Mouse (Mus musculus) bone marrow, adult 2 months (tissue): ENCODE measurements around the gene Cbx1. TPM values are rescaled to one million over a fixed set of nuclear protein-coding genes. Genes with fewer than 3 reads are reported as not detected.
"Not testable (repeated sequence)": the region's sequence is repeated elsewhere in the genome, so short reads cannot be mapped to it uniquely, and the experiment has no call there.

Experiments used
- H3K27ac ChIP-seq: fragments of 200-500 bp; 2 replicates; pipeline ENCODE4 v1.5.1; 2012; ENCODE audit warnings: low read depth, mild to moderate bottlenecking, control low read depth, inconsistent platforms, low read length; ENCODE audit not compliant: control insufficient read depth, poor library complexity, insufficient read depth
- H3K4me1 ChIP-seq: fragments of 200-500 bp; 2 replicates; pipeline ENCODE4 v1.6.1; 2011; ENCODE audit warnings: low read length; ENCODE audit not compliant: control insufficient read depth, insufficient read depth
- H3K4me3 ChIP-seq: fragments of 200-500 bp; replicated peaks from 2 replicates; pipeline ENCODE3; 2011; ENCODE audit warnings: mild to moderate bottlenecking, low read depth, low read length, control low read depth; ENCODE audit not compliant: control insufficient read depth
- CTCF ChIP-seq: fragments of 200-500 bp; IDR thresholded peaks from 2 replicates; pipeline ENCODE4 v1.5.1; 2011; ENCODE audit warnings: low read length, control low read depth; ENCODE audit not compliant: control insufficient read depth, insufficient read depth
- POLR2A ChIP-seq: fragments of 200-500 bp; IDR thresholded peaks from 2 replicates; pipeline ENCODE4 v1.6.1; 2011; ENCODE audit warnings: low read depth, mild to moderate bottlenecking, control low read depth, low read length, borderline replicate concordance; ENCODE audit not compliant: control insufficient read depth
- WGBS: fragments of 180-500 bp; shearing (Covaris S2); methylation state at CpG from one replicate; pipeline ENCODE4 v1.1.7; 2018; 5-methylcytosine and 5-hydroxymethylcytosine counted together
- polyA plus RNA-seq: library from polyadenylated mRNA; stranded (reverse); fragments of >200 nt; gene quantifications from 2 replicates; pipeline ENCODE4 v1.2.4, GENCODE M21; 2011; ENCODE audit warnings: low replicate concordance; ENCODE audit not compliant: missing spikeins, insufficient read depth, insufficient read length

Gene Cbx1
- polyA plus RNA-seq, 1 experiment: 60.2 TPM

DNA sequence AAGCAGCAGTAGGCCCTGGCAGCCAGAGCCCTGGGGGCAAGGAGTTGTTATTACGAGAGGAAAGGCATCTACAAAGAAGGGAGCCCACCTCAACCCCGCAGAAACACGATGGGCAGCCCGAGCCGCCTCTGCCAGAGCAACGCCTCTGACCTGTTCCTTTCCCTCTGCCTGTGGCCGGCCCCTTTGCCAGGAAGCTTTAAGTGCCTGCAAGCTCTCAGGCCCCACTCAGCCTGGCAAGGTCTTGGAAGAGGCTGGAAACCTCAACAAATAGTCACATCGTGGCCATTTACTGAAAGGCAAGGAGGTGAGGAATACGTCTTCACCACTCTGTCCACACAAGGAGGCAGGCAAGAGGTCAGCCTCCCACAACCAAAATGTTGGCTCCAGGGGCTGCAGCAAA lies 20.7 kb upstream of the Cbx1 start:
- no peak for TF ChIP-seq CTCF
- TF ChIP-seq POLR2A: no peak
- H3K4me1 ChIP-seq: peaks cover 3% of the 10 kb centered on the region; the same call in 1 of the 2 replicates
- WGBS: 81% methylated on average over 9 of the region's 9 CpGs
- no peak overlapping the region for H3K4me3 ChIP-seq
- H3K27ac ChIP-seq: no peak overlapping the region

DNA sequence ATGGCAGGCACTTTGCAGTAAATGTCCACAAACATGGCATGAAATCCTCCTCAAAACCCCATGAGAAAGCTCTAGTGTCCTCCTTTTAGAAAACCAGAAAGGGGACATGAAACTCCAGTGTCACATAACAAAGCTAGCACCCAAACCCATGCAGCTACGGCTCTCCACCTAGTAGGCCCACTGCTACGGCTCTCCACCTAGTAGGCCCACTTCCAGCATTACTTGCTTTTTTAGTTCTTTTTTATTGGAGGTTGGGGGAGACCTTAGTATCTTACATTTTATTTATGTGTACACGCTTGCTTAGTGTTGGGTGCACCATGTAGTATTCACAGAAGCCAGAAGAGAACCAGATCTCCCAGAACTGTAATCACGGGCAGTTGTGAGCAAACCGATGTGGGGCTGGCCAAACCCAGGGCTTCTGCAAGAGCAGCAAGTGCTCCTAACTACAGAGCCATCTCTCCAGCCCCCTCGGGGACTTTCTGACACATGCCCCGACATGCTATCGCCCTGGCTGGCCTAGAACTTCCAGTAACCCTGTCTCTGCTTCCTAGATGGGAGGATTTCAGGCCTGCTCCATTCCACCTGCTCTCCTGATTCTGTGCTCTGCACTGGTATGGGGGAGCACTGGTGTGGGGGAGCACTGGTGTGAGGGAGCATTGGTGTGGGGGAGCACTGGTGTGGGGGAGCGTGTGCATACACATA lies 17.5 kb upstream of the Cbx1 start:
- TF ChIP-seq CTCF (no peak), POLR2A (no peak)
- H3K4me3 ChIP-seq: no peak overlapping the region

GRCm38 (mm10) chr11:96772413-96772812 lies 16.5 kb upstream of the Cbx1 start:
- Histone ChIP-seq H3K4me3 (peak overlapping the region; percentile 38), H3K27ac (peak overlapping the region; percentile 23; the same call in 1 of the 2 replicates), H3K4me1 (no peaks in the 10 kb centered on the region; the same call in 1 of the 2 replicates)
- TF ChIP-seq POLR2A (no peak), CTCF (no peak)
- 71% methylated on average over 9 of the region's 9 CpGs for WGBS

More for the DNA sequence above, 17.5 kb upstream of the Cbx1 start:
- H3K4me1 ChIP-seq: no peaks in the 10 kb centered on the region; the same call in 1 of the 2 replicates
- H3K27ac ChIP-seq: no peak overlapping the region
- WGBS: 88% methylated on average over 9 of the region's 9 CpGs

- WGBS: 60% methylated on average over 3 of the region's 3 CpGs
- TF ChIP-seq CTCF: no peak
- Histone ChIP-seq H3K4me1 (no peaks in the 10 kb centered on the region; the same call in 1 of the 2 replicates), H3K27ac (no peak overlapping the region), H3K4me3 (no peak overlapping the region)
These were observed 14.4 kb upstream of the Cbx1 start for GRCm38 (mm10) chr11:96774536-96774935.

GRCm38 (mm10) chr11:96775063-96775462 lies 13.9 kb upstream of the Cbx1 start:
- WGBS: 90% methylated on average over 8 of the region's 8 CpGs
- H3K4me1 ChIP-seq: no peaks in the 10 kb centered on the region; the same call in 1 of the 2 replicates
- no peak overlapping the region for H3K4me3 ChIP-seq
- no peak overlapping the region for H3K27ac ChIP-seq
- TF ChIP-seq CTCF (no peak), POLR2A (no peak)

- Histone ChIP-seq H3K27ac (no peak overlapping the region), H3K4me1 (no peaks in the 10 kb centered on the region; the same call in 1 of the 2 replicates), H3K4me3 (no peak overlapping the region)
- WGBS: 65% methylated on average over 7 of the region's 7 CpGs
- TF ChIP-seq POLR2A (no peak), CTCF (no peak)
These were observed 13.3 kb upstream of the Cbx1 start for GRCm38 (mm10) chr11:96775665-96776064.

DNA sequence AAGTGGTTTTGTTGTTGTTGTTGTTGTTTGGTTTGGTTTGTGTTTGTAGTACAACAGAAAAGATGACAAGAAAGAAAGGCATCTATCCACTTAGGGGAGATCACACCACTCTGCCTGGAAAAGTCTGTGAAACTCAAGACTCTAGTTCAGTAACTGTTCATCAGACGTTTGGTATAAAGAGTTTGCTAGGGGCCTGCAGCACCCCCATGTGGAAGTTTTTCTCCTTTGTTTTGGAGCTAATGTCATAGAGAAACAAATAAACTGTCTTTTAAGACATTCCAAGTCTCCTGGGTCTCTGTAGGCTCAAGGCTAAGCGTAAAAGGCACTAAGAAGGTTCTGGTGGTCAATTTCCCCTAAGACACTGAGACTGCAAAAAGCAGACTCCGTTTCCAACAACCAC lies 12.9 kb upstream of the Cbx1 start:
- Histone ChIP-seq H3K27ac (no peak overlapping the region), H3K4me1 (no peaks in the 10 kb centered on the region; the same call in 1 of the 2 replicates), H3K4me3 (no peak overlapping the region)
- TF ChIP-seq CTCF (no peak), POLR2A (no peak)
- WGBS: 58% methylated on average over 3 of the region's 3 CpGs

DNA sequence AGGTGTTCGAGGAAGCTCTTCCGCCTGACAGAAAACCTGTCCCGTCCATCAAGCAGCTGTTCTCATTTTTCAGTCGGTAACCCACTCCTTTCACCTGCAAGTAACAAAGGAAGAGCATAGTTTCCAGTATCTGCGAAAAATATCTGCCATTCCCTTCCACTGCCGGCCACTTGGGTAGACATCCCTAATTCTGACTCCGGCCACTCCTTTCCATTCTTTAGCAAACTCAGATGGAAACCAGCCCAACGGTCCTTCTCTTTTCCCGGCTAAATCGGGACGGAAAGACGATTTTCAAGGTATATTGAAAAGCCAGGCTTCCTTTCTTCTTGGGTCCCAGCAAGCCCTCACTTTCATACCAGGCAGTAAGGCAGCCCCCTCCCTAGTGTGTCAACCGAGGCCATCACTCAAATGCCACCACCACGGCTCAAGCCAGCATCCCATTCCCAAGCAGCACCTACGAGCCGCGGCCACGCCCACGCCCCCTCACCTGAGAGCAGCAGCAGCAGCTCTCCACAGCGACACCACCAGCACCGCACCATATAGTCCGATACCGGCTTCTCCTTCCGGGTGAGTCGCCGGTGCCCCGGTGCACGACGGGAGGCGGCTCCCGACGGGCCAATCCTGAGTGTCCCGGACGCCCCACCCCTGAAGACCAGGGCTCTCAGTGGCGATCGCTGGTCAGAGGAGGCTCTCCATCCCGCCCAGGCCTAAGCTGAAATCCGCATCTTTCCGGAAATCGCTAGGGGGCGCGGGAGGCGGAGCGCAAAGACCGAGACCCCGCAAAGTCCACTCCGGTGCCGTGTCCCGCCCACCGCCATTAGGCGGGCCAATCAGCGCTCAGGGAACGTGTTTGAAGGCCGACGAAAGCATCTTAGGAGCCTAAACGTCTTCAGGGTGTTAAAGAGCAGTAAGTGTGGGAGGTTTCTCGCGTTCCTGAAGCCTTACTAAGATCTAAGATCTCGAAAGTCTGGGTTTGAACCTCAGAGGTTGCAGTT lies 11.7 kb upstream of the Cbx1 start, which contains the start of gene Snx11:
Snx11 (minus strand) TSS at position 592 of the 995 bp plus-strand sequence.
- TF ChIP-seq CTCF (peak; percentile 58; the same call in 1 of the 2 replicates), POLR2A (peak; percentile 94)

GRCm38 (mm10) chr11:96778061-96778627 lies 10.8 kb upstream of the Cbx1 start:
- WGBS: 59% methylated on average over 10 of the region's 10 CpGs
- H3K27ac ChIP-seq, H3K4me1 ChIP-seq, H3K4me3 ChIP-seq: not testable (repeated sequence)

More for the DNA sequence above, 11.7 kb upstream of the Cbx1 start, which contains the start of gene Snx11:
- Histone ChIP-seq H3K27ac (peak within 1 kb of the TSS; percentile 63), H3K4me1 (no peaks in the 10 kb centered on the region; the same call in 1 of the 2 replicates), H3K4me3 (peak within 1 kb of the TSS; percentile 92)
- WGBS: 3% methylated on average over 59 of the region's 59 CpGs
